Mouse (Mus musculus) retina, postnatal 1 day (tissue): ENCODE results near the gene Orc5.
"Not testable (repeated sequence)": the region's sequence is repeated elsewhere in the genome, so short reads cannot be mapped to it uniquely, and the experiment has no call there.

ENCODE experiments used
- DNase-seq: peaks from one replicate; pipeline ENCODE4 v3.0.0-alpha.2; 2012

The Orc5 gene

GRCm38 (mm10) chr5:22532571-22532970 is 17.7 kb downstream of the Orc5 start:
- DNase-seq = no peak

GRCm38 (mm10) chr5:22522612-22523011 is 27.6 kb downstream of the Orc5 start:
- no peak for DNase-seq

GRCm38 (mm10) chr5:22519708-22520107 is 30.5 kb downstream of the Orc5 start:
- no peak for DNase-seq

DNA sequence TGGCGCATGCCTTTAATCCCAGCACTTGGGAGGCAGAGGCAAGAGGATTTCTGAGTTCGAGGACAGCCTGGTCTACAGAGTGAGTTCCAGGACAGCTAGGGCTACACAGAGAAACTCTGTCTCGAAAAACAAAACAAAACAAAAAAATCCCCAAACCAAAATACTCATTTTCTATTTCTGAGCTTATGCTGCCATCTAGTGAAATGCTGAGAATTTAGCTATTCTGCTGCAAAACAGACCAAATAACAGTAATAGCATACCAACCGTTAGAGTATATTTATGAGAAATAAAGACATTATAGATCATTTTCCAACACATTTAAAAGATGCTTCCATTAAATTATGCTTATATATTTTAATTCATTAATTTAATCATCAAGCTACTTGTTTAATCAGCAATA is 34.5 kb downstream of the Orc5 start:
- DNase-seq = peak; percentile 49

DNA sequence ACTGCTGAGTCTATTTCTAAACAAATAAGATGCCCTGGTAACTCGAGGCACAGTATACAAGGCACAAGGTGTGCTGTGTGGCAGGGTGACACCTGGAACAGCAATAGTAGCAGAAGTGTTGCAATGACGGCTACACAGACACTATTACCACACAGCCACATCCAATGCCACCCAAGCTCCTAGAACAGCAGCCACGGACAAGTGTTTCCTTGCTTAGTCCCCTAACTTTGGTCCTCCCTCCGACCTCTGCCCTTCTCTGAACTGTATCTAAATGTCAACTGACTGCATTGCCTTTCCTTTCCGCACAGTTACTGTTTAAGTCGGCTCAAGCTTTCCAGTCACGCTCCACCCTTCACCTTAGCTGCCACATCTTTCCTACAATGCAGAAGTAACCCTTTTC is 36.0 kb downstream of the Orc5 start:
- not testable (repeated sequence) for DNase-seq

- not testable (repeated sequence) for DNase-seq
Observed at GRCm38 (mm10) chr5:22512579-22512978, 37.6 kb downstream of the Orc5 start.

GRCm38 (mm10) chr5:22511824-22512223 is 38.4 kb downstream of the Orc5 start:
- DNase-seq = peak; percentile 63

- DNase-seq = peak; percentile 16
Observed at GRCm38 (mm10) chr5:22508560-22508959, 41.7 kb downstream of the Orc5 start.

GRCm38 (mm10) chr5:22499437-22499836 is 50.8 kb downstream of the Orc5 start:
- DNase-seq = no peak

DNA sequence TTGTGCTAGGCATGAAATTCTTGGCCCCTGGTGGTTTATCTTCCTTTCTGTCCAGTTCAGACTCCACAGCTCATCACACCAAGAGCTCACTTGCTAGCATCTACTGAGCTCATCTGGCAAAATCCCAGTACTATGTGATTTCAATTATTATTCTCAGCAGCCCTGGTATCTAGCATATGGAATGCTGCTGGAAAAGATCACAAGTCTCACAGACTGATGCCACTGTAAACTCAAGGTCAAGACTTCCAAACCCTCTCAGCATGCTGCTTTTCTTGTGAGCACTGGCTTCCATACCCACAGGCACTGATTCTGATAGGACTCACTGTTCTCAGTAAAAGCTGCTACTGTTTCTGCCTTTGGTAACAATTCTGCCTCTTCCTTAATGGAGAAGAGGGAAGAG is 59.1 kb downstream of the Orc5 start:
- DNase-seq = no peak

GRCm38 (mm10) chr5:22489091-22489490 is 61.1 kb downstream of the Orc5 start:
- peak; percentile 21 for DNase-seq

DNA sequence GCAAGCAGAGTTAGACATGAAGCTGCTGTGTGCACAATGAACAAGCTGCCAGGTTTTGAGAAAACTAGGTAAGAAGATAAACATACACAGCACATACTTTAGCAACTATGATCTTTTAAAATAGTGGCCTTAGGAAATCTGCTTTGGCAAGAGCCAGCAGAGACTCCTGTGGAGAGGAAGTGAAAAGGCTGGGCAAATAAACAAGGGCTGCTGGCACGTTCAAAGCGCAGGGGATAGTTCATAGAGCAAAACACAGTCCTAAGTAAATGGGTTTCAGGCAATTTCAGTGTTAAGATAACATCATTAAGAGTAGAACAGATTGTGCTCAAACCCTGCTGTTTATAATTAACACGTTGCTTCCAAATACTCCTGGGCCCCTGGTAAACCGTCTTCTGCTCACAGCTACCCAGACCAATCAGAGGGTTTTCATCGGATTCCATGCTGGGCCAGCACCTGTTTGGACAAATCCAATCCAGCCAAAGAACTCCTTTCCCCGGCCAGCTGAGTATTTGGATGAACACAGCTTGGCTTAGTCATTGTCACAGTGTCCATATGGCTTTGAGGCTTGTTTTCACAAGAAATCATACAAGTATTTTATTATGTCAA is 63.5 kb downstream of the Orc5 start:
- no peak for DNase-seq

DNA sequence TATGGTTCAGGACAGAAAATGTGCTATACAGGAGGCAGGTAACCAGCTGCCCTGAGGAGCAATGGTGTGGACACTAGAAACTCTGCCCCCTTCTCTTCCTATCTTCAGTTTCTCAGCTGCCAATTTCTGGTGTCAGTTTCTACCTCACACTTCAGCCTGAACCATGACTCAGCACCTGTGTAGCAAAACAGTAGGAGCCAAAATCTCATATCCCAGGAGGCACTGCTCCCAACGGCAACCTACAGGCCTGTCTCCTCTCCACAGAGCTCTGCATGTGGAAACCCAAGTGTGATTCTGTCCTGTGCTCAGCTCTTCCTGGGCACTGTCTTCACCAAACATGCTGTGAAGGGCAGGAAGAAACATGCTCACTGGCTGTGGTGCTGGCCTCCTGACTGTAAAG is 64.5 kb downstream of the Orc5 start:
- no peak for DNase-seq

GRCm38 (mm10) chr5:22482567-22482966 is 67.7 kb downstream of the Orc5 start:
- DNase-seq = no peak

GRCm38 (mm10) chr5:22472445-22472844 is 77.8 kb downstream of the Orc5 start:
- DNase-seq = not testable (repeated sequence)

GRCm38 (mm10) chr5:22471243-22471642 is 79.0 kb downstream of the Orc5 start:
- peak; percentile 48 for DNase-seq

- no peak for DNase-seq
Observed at GRCm38 (mm10) chr5:22452871-22453661, 97.2 kb downstream of the Orc5 start.

- no peak for DNase-seq
Observed at GRCm38 (mm10) chr5:22452452-22452851, 97.8 kb downstream of the Orc5 start.

DNA sequence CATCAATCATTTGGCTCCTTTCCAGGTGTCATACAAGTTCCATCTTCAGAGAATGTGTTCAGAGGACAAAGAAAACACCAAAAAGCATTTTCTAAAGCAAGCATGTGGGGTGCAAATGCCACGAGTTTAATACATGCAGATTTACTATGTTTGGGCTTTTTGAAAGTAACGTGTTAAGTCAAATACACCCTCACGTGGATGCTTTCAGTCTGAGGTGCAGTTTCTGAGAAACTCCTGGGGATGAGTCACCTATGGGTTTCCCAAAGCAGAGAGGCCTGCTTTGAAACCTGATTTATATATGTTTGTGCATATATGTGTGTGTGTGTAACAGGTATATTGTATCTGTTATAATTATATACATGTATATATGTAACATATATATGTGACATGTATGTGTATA is 98.5 kb downstream of the Orc5 start:
- DNase-seq = no peak

- DNase-seq = no peak
Observed at GRCm38 (mm10) chr5:22449492-22449891, 100.7 kb downstream of the Orc5 start.
